Mouse (Mus musculus) intestine, embryonic 14.5 days (tissue): ENCODE results near the gene Alkbh3. TPM values are rescaled to one million over a fixed set of nuclear protein-coding genes. Genes with fewer than 3 reads are reported as not detected.

ENCODE experiments used
- ATAC-seq: fragments of 200-750 bp; cut with Nextera tagmentation; replicated peaks from 2 replicates; pipeline ENCODE4 v1.8.0; 2017; ENCODE audit warnings: low read depth, moderate number of reproducible peaks, moderate TSS enrichment, moderate library complexity; ENCODE audit not compliant: low FRiP score, low TSS enrichment
- DNase-seq: peaks from one replicate; pipeline ENCODE4 v3.0.0-alpha.2; 2018; ENCODE audit warnings: low spot score
- H3K27ac ChIP-seq: fragments of 300-500 bp; sonication (generic); 2 replicates; pipeline ENCODE4 v1.5.1; 2014; ENCODE audit warnings: low read depth, mild to moderate bottlenecking, control low read depth
- H3K27me3 ChIP-seq: fragments of 300-500 bp; sonication (generic); replicated peaks from 2 replicates; pipeline ENCODE4 v1.6.1; 2014; ENCODE audit warnings: low read length, control low read depth; ENCODE audit not compliant: control insufficient read depth, insufficient read depth
- H3K36me3 ChIP-seq: fragments of 300-500 bp; sonication (generic); 2 replicates; pipeline ENCODE4 v1.6.1; 2014; ENCODE audit warnings: low read length, control low read depth; ENCODE audit not compliant: control insufficient read depth, insufficient read depth
- H3K4me1 ChIP-seq: fragments of 300-500 bp; sonication (generic); replicated peaks from 2 replicates; pipeline ENCODE4 v1.6.1; 2014; ENCODE audit warnings: low read length, control low read depth, mixed read lengths; ENCODE audit not compliant: control insufficient read depth, insufficient read depth
- H3K4me2 ChIP-seq: fragments of 300-500 bp; sonication (generic); 2 replicates; pipeline ENCODE4 v1.6.1; 2014; ENCODE audit warnings: low read length
- H3K4me3 ChIP-seq: fragments of 300-500 bp; sonication (generic); 2 replicates; pipeline ENCODE4 v1.5.1; 2014; ENCODE audit warnings: low read depth, low read length, control low read depth, mixed read lengths
- H3K9ac ChIP-seq: fragments of 300-500 bp; sonication (generic); 2 replicates; pipeline ENCODE4 v1.6.1; 2014; ENCODE audit warnings: mild to moderate bottlenecking, low read length
- H3K9me3 ChIP-seq: fragments of 300-500 bp; sonication (generic); 2 replicates; pipeline ENCODE4 v1.6.1; 2016; ENCODE audit warnings: low read length, control low read depth; ENCODE audit not compliant: control insufficient read depth
- WGBS: fragments of 180-500 bp; shearing (Covaris S2); extraction: QIAGEN DNeasy Blood & Tissue Kit; methylation state at CpG from one replicate; pipeline ENCODE4 v1.1.7; 2014; 5-methylcytosine and 5-hydroxymethylcytosine counted together
- polyA plus RNA-seq: library from polyadenylated mRNA; unstranded; fragments of >200 nt; fragmentation: Nextera tagmentation; extraction: Ambion mirVana; gene quantifications from 2 replicates; pipeline ENCODE4 v1.2.1, GENCODE M21; 2014

The Alkbh3 gene
- polyA plus RNA-seq, 1 experiment from 2014 or later: 64.3 TPM

GRCm38 (mm10) chr2:93953726-93954125, 56.9 kb downstream of the Alkbh3 start:
- Histone ChIP-seq H3K9me3 (no peaks in the 10 kb centered on the region), H3K27ac (no peak overlapping the region), H3K36me3 (no peaks in the 10 kb centered on the region), H3K9ac (no peak overlapping the region), H3K4me1 (0 out of 2 replicates have a peak, but pooled peaks cover 3% of the 10 kb centered on the region), H3K4me2 (no peak overlapping the region), H3K4me3 (no peak overlapping the region), H3K27me3 (peaks cover 42% of the 10 kb centered on the region)
- WGBS: 72% methylated on average over 9 of the region's 9 CpGs
- DNase-seq (no peak), ATAC-seq (no peak)

DNA sequence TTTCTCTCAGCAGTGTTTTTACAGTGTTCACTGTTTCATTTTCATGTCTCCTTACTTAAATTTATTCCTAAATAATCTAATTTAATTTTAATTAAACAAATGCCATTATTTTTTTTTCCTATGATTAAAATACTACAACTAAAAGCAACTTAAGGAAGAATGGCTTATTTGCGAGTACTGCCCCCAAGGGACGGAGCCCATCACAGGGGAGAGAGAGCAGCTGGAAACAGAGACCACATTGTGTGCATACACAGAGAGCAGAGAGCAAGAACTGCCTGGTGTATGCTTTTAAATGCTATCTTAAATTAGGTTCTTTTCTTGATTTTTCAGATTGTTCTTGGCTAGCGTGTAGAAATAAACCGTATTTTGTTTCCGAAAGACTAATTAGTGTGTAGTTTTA, 63.6 kb downstream of the Alkbh3 start:
- Histone ChIP-seq H3K4me3 (no peak overlapping the region), H3K4me2 (no peak overlapping the region), H3K36me3 (no peaks in the 10 kb centered on the region), H3K27ac (no peak overlapping the region), H3K9me3 (peaks cover 5% of the 10 kb centered on the region; the same call in 1 of the 2 replicates), H3K27me3 (no peaks in the 10 kb centered on the region; the same call in 1 of the 2 replicates), H3K4me1 (no peaks in the 10 kb centered on the region), H3K9ac (no peak overlapping the region)
- WGBS: 74% methylated on average over 5 of the region's 5 CpGs
- ATAC-seq (no peak), DNase-seq (no peak)

DNA sequence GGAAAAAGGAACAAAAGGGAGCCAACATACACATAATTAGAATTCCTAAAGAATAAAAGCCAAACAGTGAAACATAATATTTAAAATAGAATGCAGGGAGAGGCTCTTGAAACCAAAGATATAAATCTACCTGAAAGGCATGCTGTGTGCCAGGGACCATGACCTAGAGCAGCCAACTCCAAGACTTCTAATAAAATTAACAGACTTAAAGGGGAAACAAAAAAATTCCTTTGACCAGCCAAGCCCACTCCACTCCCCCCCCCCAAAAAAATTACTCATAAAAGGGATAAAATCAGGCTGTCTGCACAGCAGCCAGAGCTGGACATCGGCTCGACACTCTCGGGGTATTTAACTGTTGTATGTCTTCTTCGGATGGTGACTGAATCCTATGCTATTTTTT, 65.8 kb downstream of the Alkbh3 start:
- Histone ChIP-seq H3K36me3 (no peaks in the 10 kb centered on the region), H3K4me3 (no peak overlapping the region), H3K9me3 (peaks cover 5% of the 10 kb centered on the region; the same call in 1 of the 2 replicates), H3K4me1 (peaks cover 9% of the 10 kb centered on the region; the same call in 1 of the 2 replicates), H3K27ac (no peak overlapping the region), H3K9ac (no peak overlapping the region), H3K4me2 (no peak overlapping the region), H3K27me3 (no peaks in the 10 kb centered on the region; the same call in 1 of the 2 replicates)
- WGBS: 81% methylated on average over 4 of the region's 4 CpGs
- DNase-seq: no peak
- ATAC-seq: no peak

GRCm38 (mm10) chr2:93944099-93944498, 66.5 kb downstream of the Alkbh3 start:
- Histone ChIP-seq H3K9me3 (peaks cover 5% of the 10 kb centered on the region; the same call in 1 of the 2 replicates), H3K4me2 (no peak overlapping the region), H3K36me3 (no peaks in the 10 kb centered on the region), H3K27me3 (no peaks in the 10 kb centered on the region; the same call in 1 of the 2 replicates), H3K4me3 (no peak overlapping the region), H3K9ac (no peak overlapping the region), H3K27ac (no peak overlapping the region), H3K4me1 (peaks cover 9% of the 10 kb centered on the region; the same call in 1 of the 2 replicates)
- ATAC-seq (no peak), DNase-seq (no peak)
- 85% methylated on average over 2 of the region's 2 CpGs for WGBS

DNA sequence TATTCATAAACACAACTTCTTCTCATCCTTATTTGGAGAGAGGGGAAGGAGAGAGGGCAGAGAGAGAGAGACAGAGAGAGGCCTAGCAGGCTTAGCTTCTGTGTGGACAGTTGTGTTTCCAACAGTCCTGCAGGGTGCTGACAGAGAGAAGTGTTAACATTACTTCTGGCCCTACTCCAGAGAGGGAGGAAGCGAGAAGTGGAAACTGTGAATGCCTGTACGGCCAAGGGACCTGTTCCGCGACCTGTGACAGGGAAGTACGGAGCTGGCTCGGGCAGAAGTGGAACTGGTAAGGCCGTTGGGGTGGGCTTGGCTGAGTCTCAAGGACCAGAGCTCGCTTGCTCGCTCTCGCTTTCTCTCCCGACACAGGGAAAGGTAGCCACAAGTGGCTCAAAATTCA, 68.9 kb downstream of the Alkbh3 start:
- 62% methylated on average over 11 of the region's 11 CpGs for WGBS
- Histone ChIP-seq H3K4me1 (peaks cover 9% of the 10 kb centered on the region; the same call in 1 of the 2 replicates), H3K4me2 (no peak overlapping the region), H3K27me3 (no peaks in the 10 kb centered on the region; the same call in 1 of the 2 replicates), H3K9me3 (peaks cover 5% of the 10 kb centered on the region; the same call in 1 of the 2 replicates), H3K4me3 (no peak overlapping the region), H3K36me3 (no peaks in the 10 kb centered on the region), H3K9ac (no peak overlapping the region), H3K27ac (no peak overlapping the region)
- ATAC-seq (no peak), DNase-seq (no peak)

GRCm38 (mm10) chr2:93938534-93938933, 72.1 kb downstream of the Alkbh3 start:
- H3K4me3 ChIP-seq: no peak overlapping the region
- H3K9ac ChIP-seq: no peak overlapping the region
- 51% methylated on average over 9 of the region's 9 CpGs for WGBS
- no peaks in the 10 kb centered on the region for H3K27me3 ChIP-seq
- ATAC-seq: no peak
- H3K9me3 ChIP-seq: peaks cover 2% of the 10 kb centered on the region; the same call in 1 of the 2 replicates
- H3K27ac ChIP-seq: no peak overlapping the region
- H3K4me2 ChIP-seq: no peak overlapping the region
- peaks cover 9% of the 10 kb centered on the region; the same call in 1 of the 2 replicates for H3K4me1 ChIP-seq
- no peaks in the 10 kb centered on the region for H3K36me3 ChIP-seq
- no peak for DNase-seq

Other genes with a start within 250 kb of the Alkbh3 start
- gene Ext2, start 188.2 kb downstream of the Alkbh3 start, polyA plus RNA-seq: 109 and 110 TPM in 2 replicates
- 8.8 and 11.2 TPM in 2 replicates for gene Accs, start 160.9 kb downstream of the Alkbh3 start, polyA plus RNA-seq
- gene Accsl, start 141.7 kb downstream of the Alkbh3 start, polyA plus RNA-seq: 0.08 TPM in 1 of 2 replicates, not detected in the other
- 21.9 and 24.5 TPM in 2 replicates for gene Gm13889, start 53.6 kb downstream of the Alkbh3 start, polyA plus RNA-seq
- not detected in 2 replicates for gene Gm27027, start 14.5 kb downstream of the Alkbh3 start, polyA plus RNA-seq
- 136 and 141 TPM in 2 replicates for gene Hsd17b12, start 147.2 kb upstream of the Alkbh3 start, polyA plus RNA-seq